Mouse (Mus musculus): ENCODE results near the gene Tacc2. TPM values are rescaled to one million over a fixed set of nuclear protein-coding genes. Genes with fewer than 3 reads are reported as not detected.

Tacc2 gene
- polyA plus RNA-seq, 1 experiment from 2014 or later = 19.8 TPM

- Histone ChIP-seq H3K9ac (replicated peaks; ENCODE audit: low read depth) (no peak overlapping the region), H3K4me2 (replicated peaks; ENCODE audit: low read depth, low read length) (no peak overlapping the region), H3K4me3 (ENCODE audit: low read depth, low read length) (no peak overlapping the region), H3K27ac (ENCODE audit: low read length) (no peak overlapping the region), H3K4me1 (ENCODE audit: insufficient read depth, low read depth, low read length) (no peaks in the 10 kb centered on the region), H3K36me3 (ENCODE audit: insufficient read depth, low read length) (no peaks in the 10 kb centered on the region), H3K9me3 (ENCODE audit: low read length) (no peaks in the 10 kb centered on the region), H3K27me3 (replicated peaks; ENCODE audit: insufficient read depth, low read length) (no peaks in the 10 kb centered on the region)
- 57% methylated on average over 3 of the region's 3 CpGs for WGBS
- ATAC-seq = no peak
- no peak for DNase-seq (ENCODE audit: low spot score)
- TF ChIP-seq CTCF (IDR thresholded peaks at IDR 0.05) (no peak), EP300 (IDR thresholded peaks at IDR 0.05) (no peak)
Observed at GRCm38 (mm10) chr7:130564596-130564995, 12.6 kb upstream of the Tacc2 start.

GRCm38 (mm10) chr7:130568783-130569436 lies 8.3 kb upstream of the Tacc2 start:
- 35% methylated on average over 9 of the region's 9 CpGs for WGBS
- TF ChIP-seq EP300 (IDR thresholded peaks at IDR 0.05) = no peak
- TF ChIP-seq CTCF (IDR thresholded peaks at IDR 0.05) = no peak
- H3K27me3 ChIP-seq (replicated peaks; ENCODE audit: insufficient read depth, low read length) = no peaks in the 10 kb centered on the region
- no peaks in the 10 kb centered on the region for H3K36me3 ChIP-seq (ENCODE audit: insufficient read depth, low read length)
- ATAC-seq (no peak), DNase-seq (ENCODE audit: low spot score) (no peak)
- H3K27ac ChIP-seq (ENCODE audit: low read length) = no peak overlapping the region
- no peak overlapping the region for H3K9ac ChIP-seq (replicated peaks; ENCODE audit: low read depth)
- H3K4me3 ChIP-seq (ENCODE audit: low read depth, low read length) = no peak overlapping the region
- H3K4me1 ChIP-seq (ENCODE audit: insufficient read depth, low read depth, low read length) = no peaks in the 10 kb centered on the region
- H3K9me3 ChIP-seq (ENCODE audit: low read length) = no peaks in the 10 kb centered on the region
- no peak overlapping the region for H3K4me2 ChIP-seq (replicated peaks; ENCODE audit: low read depth, low read length)

GRCm38 (mm10) chr7:130570472-130570871 lies 6.8 kb upstream of the Tacc2 start:
- no peaks in the 10 kb centered on the region for H3K27me3 ChIP-seq (replicated peaks; ENCODE audit: insufficient read depth, low read length)
- DNase-seq (ENCODE audit: low spot score) (no peak), ATAC-seq (no peak)
- no peak overlapping the region for H3K9ac ChIP-seq (replicated peaks; ENCODE audit: low read depth)
- H3K4me2 ChIP-seq (replicated peaks; ENCODE audit: low read depth, low read length) = no peak overlapping the region
- H3K4me1 ChIP-seq (ENCODE audit: insufficient read depth, low read depth, low read length) = no peaks in the 10 kb centered on the region; the same call in 1 of the 2 replicates
- H3K36me3 ChIP-seq (ENCODE audit: insufficient read depth, low read length) = no peaks in the 10 kb centered on the region
- 85% methylated on average over 7 of the region's 7 CpGs for WGBS
- no peak overlapping the region for H3K27ac ChIP-seq (ENCODE audit: low read length)
- TF ChIP-seq CTCF (IDR thresholded peaks at IDR 0.05) = no peak
- no peak for TF ChIP-seq EP300 (IDR thresholded peaks at IDR 0.05)
- no peak overlapping the region for H3K4me3 ChIP-seq (ENCODE audit: low read depth, low read length)
- H3K9me3 ChIP-seq (ENCODE audit: low read length) = no peaks in the 10 kb centered on the region

- Histone ChIP-seq H3K4me2 (replicated peaks; ENCODE audit: low read depth, low read length) (no peak within 1 kb of the TSS), H3K27ac (ENCODE audit: low read length) (peak within 1 kb of the TSS; percentile 87), H3K4me3 (ENCODE audit: low read depth, low read length) (no peak within 1 kb of the TSS), H3K4me1 (ENCODE audit: insufficient read depth, low read depth, low read length) (peaks cover 11% of the 10 kb centered on the region; the same call in 1 of the 2 replicates), H3K9me3 (ENCODE audit: low read length) (no peaks in the 10 kb centered on the region), H3K9ac (replicated peaks; ENCODE audit: low read depth) (no peak within 1 kb of the TSS), H3K36me3 (ENCODE audit: insufficient read depth, low read length) (no peaks in the 10 kb centered on the region), H3K27me3 (replicated peaks; ENCODE audit: insufficient read depth, low read length) (no peaks in the 10 kb centered on the region)
- WGBS = 71% methylated on average over 8 of the region's 11 CpGs
- DNase-seq (ENCODE audit: low spot score) (no peak), ATAC-seq (no peak)
- TF ChIP-seq EP300 (IDR thresholded peaks at IDR 0.05) (no peak), CTCF (IDR thresholded peaks at IDR 0.05) (no peak)
Observed at GRCm38 (mm10) chr7:130572821-130573220, 4.4 kb upstream of the Tacc2 start, which contains the start of gene Nsmce4a. Gene Nsmce4a, minus strand, starts transcription at chr7:130573118.

GRCm38 (mm10) chr7:130573746-130574145 lies 3.5 kb upstream of the Tacc2 start:
- ATAC-seq (no peak), DNase-seq (ENCODE audit: low spot score) (no peak)
- WGBS = 93% methylated on average over 10 of the region's 10 CpGs
- H3K4me1 ChIP-seq (ENCODE audit: insufficient read depth, low read depth, low read length) = peaks cover 18% of the 10 kb centered on the region; the same call in 1 of the 2 replicates
- TF ChIP-seq EP300 (IDR thresholded peaks at IDR 0.05) = no peak
- TF ChIP-seq CTCF (IDR thresholded peaks at IDR 0.05) = no peak
- H3K9me3 ChIP-seq (ENCODE audit: low read length) = no peaks in the 10 kb centered on the region
- H3K27me3 ChIP-seq (replicated peaks; ENCODE audit: insufficient read depth, low read length) = no peaks in the 10 kb centered on the region
- peak overlapping the region; percentile 87 for H3K27ac ChIP-seq (ENCODE audit: low read length)
- H3K4me2 ChIP-seq (replicated peaks; ENCODE audit: low read depth, low read length) = no peak overlapping the region
- H3K36me3 ChIP-seq (ENCODE audit: insufficient read depth, low read length) = no peaks in the 10 kb centered on the region
- H3K4me3 ChIP-seq (ENCODE audit: low read depth, low read length) = no peak overlapping the region
- no peak overlapping the region for H3K9ac ChIP-seq (replicated peaks; ENCODE audit: low read depth)

- 39% methylated on average over 13 of the region's 13 CpGs for WGBS
- H3K4me3 ChIP-seq (ENCODE audit: low read depth, low read length) = peak overlapping the region; percentile 0; the same call in 1 of the 2 replicates
- TF ChIP-seq EP300 (IDR thresholded peaks at IDR 0.05) = peak; percentile 76
- TF ChIP-seq CTCF (IDR thresholded peaks at IDR 0.05) = no peak
- peaks cover 19% of the 10 kb centered on the region; the same call in 1 of the 2 replicates for H3K4me1 ChIP-seq (ENCODE audit: insufficient read depth, low read depth, low read length)
- H3K27ac ChIP-seq (ENCODE audit: low read length) = peak overlapping the region; percentile 87
- 0 out of 2 replicates have a peak overlapping the region, but pooled peaks have one; percentile 3 for H3K4me2 ChIP-seq (replicated peaks; ENCODE audit: low read depth, low read length)
- H3K9ac ChIP-seq (replicated peaks; ENCODE audit: low read depth) = no peak overlapping the region
- DNase-seq (ENCODE audit: low spot score) (peak; percentile 91), ATAC-seq (peak; percentile 86)
- no peaks in the 10 kb centered on the region for H3K27me3 ChIP-seq (replicated peaks; ENCODE audit: insufficient read depth, low read length)
- H3K9me3 ChIP-seq (ENCODE audit: low read length) = no peaks in the 10 kb centered on the region
- H3K36me3 ChIP-seq (ENCODE audit: insufficient read depth, low read length) = no peaks in the 10 kb centered on the region
Observed at GRCm38 (mm10) chr7:130574211-130574991, 2.8 kb upstream of the Tacc2 start.
